Mouse (Mus musculus): ENCODE measurements around the gene Terb2.

Gene Terb2

DNA sequence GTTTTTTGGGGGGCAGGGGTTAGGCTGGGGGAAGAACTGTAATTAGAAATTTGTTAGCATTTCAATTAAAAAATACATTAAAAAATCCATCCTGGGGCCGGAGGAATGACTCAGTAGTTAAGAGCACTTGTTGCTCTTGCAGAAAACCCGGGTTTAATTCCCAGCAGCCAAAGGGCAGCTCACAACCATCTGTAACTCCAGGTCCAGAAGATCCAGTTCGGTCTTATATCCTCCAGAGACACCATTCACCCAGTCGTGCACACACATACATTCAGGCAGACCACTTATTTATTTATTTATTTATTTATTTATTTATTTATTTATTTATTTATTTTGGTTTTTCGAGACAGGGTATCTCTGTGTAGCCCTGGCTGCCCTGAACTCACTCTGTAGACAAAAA, 47.3 kb downstream of the Terb2 start:
- DNase-seq (ENCODE audit: low spot score in 2 of 2) = no peak

DNA sequence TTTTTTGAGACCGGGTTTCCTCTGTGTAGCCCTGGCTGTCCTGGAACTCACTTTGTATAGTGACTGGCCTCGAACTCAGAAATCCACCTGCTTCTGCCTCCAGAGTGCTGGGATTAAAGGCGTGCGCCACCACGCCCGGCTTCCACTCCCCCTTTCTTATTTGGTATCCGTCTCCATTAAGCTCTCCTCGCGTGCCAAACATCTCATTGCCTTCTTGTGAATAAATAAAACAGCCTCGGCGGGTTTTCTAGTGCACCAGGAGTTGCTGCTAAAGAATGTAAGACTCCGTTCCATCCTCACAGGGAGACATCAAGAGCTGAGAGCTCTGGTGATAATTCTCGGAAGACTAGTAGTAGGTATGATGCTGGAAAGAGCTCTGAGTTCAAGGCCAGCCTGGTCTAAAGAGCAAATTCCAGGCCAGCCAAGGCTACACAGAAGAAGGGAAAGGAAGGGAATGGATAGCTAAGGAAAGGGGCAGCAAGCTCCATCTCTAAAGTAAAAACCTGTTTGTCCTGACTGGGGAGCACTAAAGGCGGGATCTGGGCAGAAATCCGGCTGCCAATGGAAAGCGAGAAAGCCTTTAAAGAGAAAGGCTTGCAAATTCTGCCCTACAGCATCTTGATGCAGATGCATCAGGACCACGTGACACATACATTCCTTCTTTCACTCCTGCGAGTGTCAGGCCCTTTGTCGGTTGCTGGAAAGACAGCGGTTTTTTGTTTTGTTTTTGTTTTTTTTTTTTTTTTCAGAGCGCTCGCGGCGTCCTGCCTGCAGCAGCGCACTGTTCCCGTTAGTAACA, 47.9 kb downstream of the Terb2 start:
- no peak for DNase-seq (ENCODE audit: low spot score in 2 of 2)

DNA sequence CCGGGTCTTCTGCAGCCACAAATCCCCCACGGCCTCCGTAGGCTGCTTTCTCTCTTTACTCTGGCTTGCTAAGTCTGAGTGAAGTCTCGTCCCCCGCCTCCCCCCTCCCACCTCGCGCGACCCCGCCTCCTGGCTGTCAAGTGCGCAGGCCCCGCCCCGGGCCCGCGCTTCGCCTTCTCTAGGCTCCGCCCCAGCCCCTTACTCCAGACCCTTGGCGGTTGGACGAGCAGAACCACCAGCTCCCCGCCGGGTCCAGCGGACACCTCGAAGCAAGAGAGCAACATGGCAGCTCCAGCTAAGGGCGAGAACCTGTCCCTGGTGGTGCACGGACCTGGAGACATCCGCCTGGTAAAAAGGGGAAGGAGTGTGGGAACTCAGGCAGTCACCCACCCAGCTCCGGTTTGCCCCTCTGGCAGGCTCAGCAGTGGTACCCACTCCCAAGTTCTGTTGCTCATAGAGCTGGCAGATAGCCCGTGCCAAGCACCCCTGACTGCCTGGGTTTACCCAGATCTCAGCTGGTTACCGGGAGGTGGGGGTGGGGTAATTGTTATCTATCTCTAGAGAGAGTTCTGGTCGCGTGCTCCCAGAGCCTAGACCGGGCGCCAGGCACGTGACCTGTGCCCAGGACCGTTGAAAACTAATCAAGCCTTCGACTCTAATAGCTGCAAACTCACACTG, 48.7 kb downstream of the Terb2 start, which contains the start of gene Sord:
TSS of gene Sord (plus strand) at position 139 of the 678 bp plus-strand sequence.
- peak; percentile 76 to 85 for DNase-seq (ENCODE audit: low spot score in 2 of 2)

DNA sequence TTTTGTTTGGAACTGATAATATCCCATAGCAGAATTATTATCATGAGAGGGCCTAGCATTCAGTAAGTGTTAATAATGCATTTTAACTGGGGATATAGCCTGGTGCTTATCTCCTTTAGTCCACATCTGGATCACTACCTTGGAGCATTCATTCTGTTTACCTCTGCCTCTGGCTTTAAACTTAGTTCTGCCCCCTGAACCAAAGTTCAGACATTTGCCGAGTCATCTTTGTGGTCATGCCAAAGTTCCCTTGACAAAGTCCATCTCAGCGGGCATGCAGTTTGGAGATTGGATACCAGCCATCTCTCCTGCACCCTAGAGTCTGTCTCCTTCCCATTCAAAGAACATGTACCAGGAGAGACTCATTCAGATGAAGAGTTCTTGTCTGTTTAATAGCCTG, 49.4 kb downstream of the Terb2 start:
- DNase-seq (ENCODE audit: low spot score in 2 of 2) = no peak

DNA sequence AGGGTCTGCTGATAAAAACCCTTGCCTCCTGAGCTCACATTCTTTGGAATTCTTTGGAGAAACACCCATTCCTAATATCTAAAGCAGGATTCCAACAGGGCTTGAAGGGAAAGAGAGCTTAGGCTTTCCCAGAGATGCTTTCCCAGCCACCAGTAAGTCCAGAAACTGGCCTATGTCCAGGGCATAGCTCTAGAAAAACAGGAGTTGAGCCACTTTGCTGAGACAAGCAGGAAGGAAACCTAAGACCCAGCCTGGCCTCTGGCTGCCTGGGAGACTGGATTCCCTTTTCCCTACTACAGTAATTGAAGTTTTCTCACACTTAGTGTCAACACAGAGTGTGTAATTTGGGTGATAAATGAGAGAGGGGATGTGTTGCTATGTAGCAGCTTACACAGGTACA, 50.2 kb downstream of the Terb2 start:
- DNase-seq (ENCODE audit: low spot score in 2 of 2) = no peak

DNA sequence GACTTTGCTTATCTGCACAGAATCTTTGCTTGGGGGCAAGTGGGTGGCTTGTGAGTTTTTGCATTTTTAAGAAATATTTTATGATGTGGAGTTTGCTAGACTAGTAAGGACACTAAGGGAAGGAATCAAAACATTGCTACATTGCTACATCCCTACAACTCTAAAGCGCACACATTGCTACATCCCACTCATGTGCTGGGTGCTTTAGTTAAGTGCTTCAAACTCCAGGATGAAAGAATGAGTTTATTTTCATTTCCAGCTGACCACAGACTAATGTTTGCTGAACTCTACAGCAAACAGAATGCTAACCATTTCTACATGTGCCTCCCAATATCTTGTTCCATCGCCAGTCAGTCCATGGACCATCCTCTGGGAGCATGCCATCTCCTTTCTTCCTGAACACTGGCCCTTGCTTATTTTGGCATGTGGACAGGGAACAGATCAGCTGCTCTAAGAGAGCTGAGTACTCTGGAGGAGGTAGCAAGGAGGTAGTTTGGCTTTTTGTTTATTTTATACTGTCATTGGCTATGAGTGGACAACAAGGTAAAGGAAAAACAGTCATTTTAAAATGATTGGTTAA, 51.9 kb downstream of the Terb2 start:
- DNase-seq (ENCODE audit: low spot score in 2 of 2) = no peak

DNA sequence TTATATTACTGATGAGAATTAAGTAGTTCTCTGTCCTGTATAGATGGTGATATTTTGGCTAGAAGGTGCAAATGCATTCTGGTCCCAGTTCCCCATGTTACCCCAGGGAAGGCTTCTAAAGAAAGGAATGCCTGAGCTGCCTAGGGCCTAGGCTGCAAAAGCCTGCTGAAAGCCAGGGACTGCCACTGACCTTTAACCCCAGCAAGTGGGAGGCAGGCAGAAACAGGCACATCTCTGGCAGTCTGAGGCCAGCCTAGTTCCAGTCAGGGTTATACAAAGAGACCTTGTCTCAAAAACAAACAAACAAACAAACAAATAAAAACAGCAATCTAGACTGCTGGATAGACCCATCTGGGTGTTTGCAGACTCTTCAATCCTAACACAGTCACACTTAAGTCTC, 54.7 kb downstream of the Terb2 start:
- no peak for DNase-seq (ENCODE audit: low spot score in 2 of 2)

DNA sequence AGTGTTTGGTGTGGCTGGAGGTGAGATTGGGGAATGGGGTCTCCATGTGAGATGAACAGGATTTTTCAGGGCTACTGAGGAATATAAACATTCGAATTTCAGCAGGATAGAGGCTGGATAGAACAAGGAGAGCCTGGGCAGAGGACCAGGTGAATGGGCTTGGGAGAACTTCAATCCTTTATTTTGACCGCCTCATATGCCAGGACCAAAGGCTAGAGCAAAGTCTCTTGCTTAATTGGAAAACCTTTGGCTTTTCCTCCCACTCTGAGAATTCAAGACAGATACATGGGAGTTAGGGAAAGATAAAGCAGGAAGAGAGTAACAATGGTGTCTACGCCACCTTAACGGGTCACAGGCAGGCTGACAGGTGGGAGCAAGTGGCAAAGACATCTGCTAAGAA, 55.2 kb downstream of the Terb2 start:
- no peak for DNase-seq (ENCODE audit: low spot score in 2 of 2)

DNA sequence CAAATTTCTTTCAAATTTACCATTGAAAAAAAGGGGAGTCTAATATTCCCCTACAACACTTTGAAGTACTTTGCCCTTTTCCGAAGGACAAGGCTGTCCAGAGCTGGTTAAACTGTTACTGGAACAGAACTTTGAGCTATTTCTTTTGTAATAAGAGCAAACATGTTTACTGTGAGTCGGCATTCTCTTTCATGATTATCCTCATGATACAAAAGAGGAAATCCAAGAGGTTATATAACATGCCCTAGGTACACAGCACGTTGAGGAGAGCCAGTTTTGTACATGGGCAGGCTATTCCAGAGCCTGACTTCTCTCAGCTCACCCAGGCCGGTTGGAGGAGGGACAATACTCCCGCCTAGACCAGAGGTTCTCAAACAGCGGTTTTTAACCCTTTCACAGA, 55.9 kb downstream of the Terb2 start:
- DNase-seq (ENCODE audit: low spot score in 2 of 2) = no peak

DNA sequence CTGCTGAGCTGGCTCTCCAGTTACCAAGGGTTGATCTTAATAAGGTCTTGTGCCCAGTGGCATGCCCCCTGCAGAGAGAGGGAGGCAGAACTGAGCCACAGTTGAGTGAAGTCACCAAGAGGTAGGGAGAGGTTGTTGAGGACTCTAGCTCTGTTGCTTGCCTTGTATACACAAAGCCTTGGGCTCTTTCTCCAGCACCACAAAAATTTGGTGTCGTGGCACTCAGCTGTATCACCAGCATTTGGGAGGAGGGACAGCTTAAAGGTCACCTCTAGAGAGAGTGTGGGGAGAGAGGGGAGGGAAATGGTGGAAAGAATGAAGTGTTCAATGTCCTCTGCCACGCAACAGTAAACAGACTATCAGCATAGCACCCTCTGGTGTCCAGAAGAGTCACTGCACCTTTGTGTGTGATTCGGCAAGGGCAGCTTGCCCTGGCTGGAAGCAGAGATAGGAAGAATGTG, 57.6 kb downstream of the Terb2 start:
- DNase-seq (ENCODE audit: low spot score in 2 of 2) = peak; percentile 51 to 69

DNA sequence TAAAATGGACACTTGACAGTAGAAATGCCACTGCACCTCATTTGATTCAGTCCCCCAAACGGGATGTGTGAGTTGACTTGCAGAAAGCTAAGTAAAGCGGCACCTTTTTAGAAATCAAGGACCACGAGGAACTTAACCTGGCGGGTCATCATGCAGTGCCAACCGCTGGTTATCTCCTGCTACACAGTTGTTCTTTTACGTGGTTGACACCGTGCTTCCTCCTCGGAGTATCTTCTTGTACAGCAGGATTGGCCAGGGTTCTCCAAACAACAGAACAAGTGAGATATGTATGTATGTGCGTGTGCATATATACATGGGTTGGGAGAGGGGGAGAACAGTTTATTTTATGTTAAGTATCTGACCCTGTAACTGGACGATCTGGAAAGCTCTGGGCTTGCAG, 61.7 kb downstream of the Terb2 start:
- DNase-seq (ENCODE audit: low spot score in 2 of 2) = no peak

DNA sequence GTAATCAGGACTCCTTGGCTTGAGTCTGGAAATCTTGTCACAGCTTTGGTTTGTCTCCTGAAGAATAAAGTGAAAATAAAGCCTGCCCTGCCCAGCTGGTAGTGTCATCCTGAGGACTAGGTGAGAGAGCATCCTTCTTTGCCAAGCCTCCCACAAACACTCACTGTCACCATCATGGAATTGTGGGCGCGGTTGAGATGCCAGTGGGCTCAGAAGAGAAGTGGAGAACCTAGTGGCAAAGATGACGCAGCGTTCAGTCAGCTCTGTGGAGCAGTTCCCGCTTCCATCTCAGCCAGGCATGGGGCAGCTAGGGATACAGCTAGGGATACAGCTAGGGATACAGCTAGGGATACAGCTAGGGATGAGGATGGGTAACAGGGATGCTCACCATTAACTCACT, 69.9 kb downstream of the Terb2 start:
- no peak for DNase-seq (ENCODE audit: low spot score in 2 of 2)

All from thymus, postnatal 10 days (tissue).